Mouse (Mus musculus) ES-Bruce4 (cell line): ENCODE measurements around the gene Tnfsf12. TPM values are rescaled to one million over a fixed set of nuclear protein-coding genes. Genes with fewer than 3 reads are reported as not detected.

Experiments used
- H3K27ac ChIP-seq: 2 replicates; pipeline ENCODE4 v1.5.1; 2012; ENCODE audit warnings: low read length, inconsistent platforms; ENCODE audit not compliant: insufficient read depth
- H3K27me3 ChIP-seq: 2 replicates; pipeline ENCODE4 v1.6.1; 2012; ENCODE audit warnings: mild to moderate bottlenecking, low read length, inconsistent platforms; ENCODE audit not compliant: control insufficient read depth, poor library complexity, insufficient read depth, severe bottlenecking
- H3K36me3 ChIP-seq: 2 replicates; pipeline ENCODE4 v1.6.1; 2012; ENCODE audit warnings: inconsistent platforms, mild to moderate bottlenecking, low read length, moderate library complexity; ENCODE audit not compliant: control insufficient read depth, poor library complexity, insufficient read depth, severe bottlenecking
- H3K4me1 ChIP-seq: one replicate; pipeline ENCODE4 v1.8.1; 2011; ENCODE audit warnings: low read length; ENCODE audit not compliant: control insufficient read depth, insufficient read depth
- H3K4me3 ChIP-seq: 2 replicates; pipeline ENCODE4 v1.5.1; 2011; ENCODE audit warnings: low read depth, mild to moderate bottlenecking, low read length
- H3K9ac ChIP-seq: 2 replicates; pipeline ENCODE4 v1.6.1; 2012; ENCODE audit warnings: low read depth, mild to moderate bottlenecking, inconsistent platforms; ENCODE audit not compliant: poor library complexity, severe bottlenecking
- H3K9me3 ChIP-seq: replicated peaks from 2 replicates; pipeline ENCODE4 v1.6.1; 2012; ENCODE audit warnings: mild to moderate bottlenecking, low read length, inconsistent platforms; ENCODE audit not compliant: control insufficient read depth, poor library complexity, insufficient read depth, severe bottlenecking
- CTCF ChIP-seq: IDR thresholded peaks from one replicate; pipeline ENCODE4 v1.8.1; 2011; ENCODE audit warnings: low read depth, low read length
- EP300 ChIP-seq: IDR thresholded peaks from 2 replicates; pipeline ENCODE4 v1.6.1; 2011; ENCODE audit warnings: low read depth, low read length; ENCODE audit not compliant: insufficient read depth
- POLR2A ChIP-seq: IDR thresholded peaks from one replicate; pipeline ENCODE4 v1.8.1; 2011; ENCODE audit warnings: low read length; ENCODE audit not compliant: insufficient read depth
- polyA plus RNA-seq: library from polyadenylated mRNA; stranded (reverse); fragments of >200 nt; gene quantifications from 2 replicates; pipeline ENCODE4 v1.2.4, GENCODE M21; 2011; ENCODE audit warnings: low read depth; ENCODE audit not compliant: missing spikeins, insufficient read depth, insufficient read length

Tnfsf12 gene
- polyA plus RNA-seq, 1 experiment = 3.4 TPM

GRCm38 (mm10) chr11:69712954-69713672 lies 17.5 kb upstream of the Tnfsf12 start:
- no peaks in the 10 kb centered on the region for H3K9me3 ChIP-seq
- H3K36me3 ChIP-seq = no peaks in the 10 kb centered on the region
- peaks cover 14% of the 10 kb centered on the region for H3K4me1 ChIP-seq
- H3K27ac ChIP-seq = peak overlapping the region; percentile 93
- TF ChIP-seq CTCF (no peak), EP300 (no peak), POLR2A (no peak)
- H3K4me3 ChIP-seq = peak overlapping the region; percentile 68
- no peaks in the 10 kb centered on the region for H3K27me3 ChIP-seq
- H3K9ac ChIP-seq = peak overlapping the region; percentile 64

- no peaks in the 10 kb centered on the region for H3K36me3 ChIP-seq
- peak overlapping the region; percentile 45 for H3K9ac ChIP-seq
- H3K9me3 ChIP-seq = no peaks in the 10 kb centered on the region
- TF ChIP-seq CTCF (no peak), EP300 (peak; percentile 54; the same call in 1 of the 2 replicates), POLR2A (no peak)
- H3K4me3 ChIP-seq = no peak overlapping the region
- no peaks in the 10 kb centered on the region for H3K27me3 ChIP-seq
- H3K4me1 ChIP-seq = peaks cover 15% of the 10 kb centered on the region
- H3K27ac ChIP-seq = peak overlapping the region; percentile 99
These were observed 15.4 kb upstream of the Tnfsf12 start for GRCm38 (mm10) chr11:69711082-69711481.

GRCm38 (mm10) chr11:69710470-69710869 lies 14.8 kb upstream of the Tnfsf12 start:
- no peak overlapping the region for H3K4me3 ChIP-seq
- H3K9ac ChIP-seq = peak overlapping the region; percentile 45
- H3K27ac ChIP-seq = peak overlapping the region; percentile 99
- no peaks in the 10 kb centered on the region for H3K36me3 ChIP-seq
- TF ChIP-seq EP300 (peak; percentile 60; the same call in 1 of the 2 replicates), POLR2A (no peak), CTCF (no peak)
- no peaks in the 10 kb centered on the region for H3K9me3 ChIP-seq
- peaks cover 15% of the 10 kb centered on the region for H3K4me1 ChIP-seq
- no peaks in the 10 kb centered on the region for H3K27me3 ChIP-seq

GRCm38 (mm10) chr11:69709554-69710446 lies 14.2 kb upstream of the Tnfsf12 start:
- peak overlapping the region; percentile 99 for H3K27ac ChIP-seq
- H3K9me3 ChIP-seq = no peaks in the 10 kb centered on the region
- no peaks in the 10 kb centered on the region for H3K36me3 ChIP-seq
- peaks cover 16% of the 10 kb centered on the region for H3K4me1 ChIP-seq
- H3K9ac ChIP-seq = peak overlapping the region; percentile 18
- no peak for TF ChIP-seq CTCF
- peak; percentile 65; the same call in 1 of the 2 replicates for TF ChIP-seq EP300
- peak; percentile 5 for TF ChIP-seq POLR2A
- no peaks in the 10 kb centered on the region for H3K27me3 ChIP-seq
- no peak overlapping the region for H3K4me3 ChIP-seq

- Histone ChIP-seq H3K27ac (peak overlapping the region; percentile 99), H3K4me1 (peaks cover 17% of the 10 kb centered on the region), H3K27me3 (no peaks in the 10 kb centered on the region), H3K9me3 (no peaks in the 10 kb centered on the region), H3K36me3 (no peaks in the 10 kb centered on the region), H3K9ac (peak overlapping the region; percentile 28), H3K4me3 (no peak overlapping the region)
- TF ChIP-seq EP300 = peak; percentile 96
- no peak for TF ChIP-seq POLR2A
- no peak for TF ChIP-seq CTCF
These were observed 13.1 kb upstream of the Tnfsf12 start for GRCm38 (mm10) chr11:69708614-69709265.
